Mouse (Mus musculus): ENCODE measurements around the gene Nlrp4a. TPM values are rescaled to one million over a fixed set of nuclear protein-coding genes. Genes with fewer than 3 reads are reported as not detected.

Gene Nlrp4a
- not detected for total RNA-seq (2023)

GRCm38 (mm10) chr7:26434813-26435212 is at the start of gene Nlrp4a:
Gene Nlrp4a (plus strand): TSS chr7:26435113.

DNA sequence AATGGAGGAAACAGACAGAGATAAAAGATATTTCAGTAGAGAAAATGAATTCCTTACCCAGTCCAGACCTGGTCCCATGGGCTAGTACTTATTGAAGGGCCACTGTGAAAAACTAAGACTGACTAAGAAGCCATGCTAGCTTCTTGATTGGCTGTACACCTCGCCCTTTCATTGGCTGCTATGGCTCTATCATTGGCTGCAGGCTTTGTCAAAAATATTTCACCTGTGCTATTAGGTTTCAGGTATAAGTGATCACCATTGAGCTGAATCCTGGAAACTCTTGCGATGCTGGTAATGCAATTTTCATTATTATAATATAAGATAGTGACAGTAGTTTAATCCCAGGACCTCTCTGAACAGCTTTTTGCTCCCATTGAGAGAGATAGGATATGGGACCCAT is 31.3 kb upstream of the Nlrp4a start, which contains the start of gene Nlrp9c:
Gene Nlrp9c, minus strand, starts transcription at position 101 of the 400 bp plus-strand sequence.

Other genes with a start within 250 kb of the Nlrp4a start
- not detected for gene Vmn1r184, start 174.8 kb upstream of the Nlrp4a start, total RNA-seq (2023)
- not detected for gene Cyp2a4, start 127.9 kb upstream of the Nlrp4a start, total RNA-seq (2023)
- gene Nlrp9c, start 31.4 kb upstream of the Nlrp4a start, total RNA-seq (2023) = not detected
- gene Nlrp9a, start 99.9 kb downstream of the Nlrp4a start, total RNA-seq (2023) = not detected
- gene Vmn1r185, start 183.4 kb downstream of the Nlrp4a start, total RNA-seq (2023) = not detected